Mouse (Mus musculus) thymus, adult 2 months (tissue): Measurements from ENCODE around the gene Ctnna3. TPM values are rescaled to one million over a fixed set of nuclear protein-coding genes. Genes with fewer than 3 reads are reported as not detected.

ENCODE experiments used
- DNase-seq: peaks from one replicate; pipeline ENCODE4 v3.0.0; 2021
- H3K27ac ChIP-seq: fragments of 200-500 bp; 2 replicates; pipeline ENCODE4 v1.5.1; 2012; ENCODE audit warnings: low read length, control low read depth; ENCODE audit not compliant: control insufficient read depth, insufficient read depth
- H3K27me3 ChIP-seq: fragments of 200-500 bp; 2 replicates; pipeline ENCODE4 v1.6.1; 2012; ENCODE audit warnings: mild to moderate bottlenecking, low read length, moderate library complexity, mixed read lengths; ENCODE audit not compliant: control insufficient read depth, insufficient read depth
- H3K36me3 ChIP-seq: fragments of 200-500 bp; 2 replicates; pipeline ENCODE4 v1.6.1; 2012; ENCODE audit warnings: mild to moderate bottlenecking, low read length, moderate library complexity; ENCODE audit not compliant: control insufficient read depth, insufficient read depth
- H3K4me1 ChIP-seq: fragments of 200-500 bp; replicated peaks from 2 replicates; pipeline ENCODE4 v1.6.1; 2012; ENCODE audit warnings: low read length; ENCODE audit not compliant: control insufficient read depth, insufficient read depth
- H3K4me3 ChIP-seq: fragments of 200-500 bp; 2 replicates; pipeline ENCODE4 v1.5.1; 2012; ENCODE audit warnings: mild to moderate bottlenecking, low read length, control low read depth, moderate library complexity; ENCODE audit not compliant: control insufficient read depth, insufficient read depth
- CTCF ChIP-seq: fragments of 200-500 bp; IDR thresholded peaks from 2 replicates; pipeline ENCODE4 v1.5.1; 2012; ENCODE audit warnings: mild to moderate bottlenecking, control low read depth, low read length, moderate library complexity, borderline replicate concordance; ENCODE audit not compliant: control insufficient read depth, poor library complexity, insufficient read depth; ENCODE audit errors: extremely low read depth
- POLR2A ChIP-seq: fragments of 200-500 bp; IDR thresholded peaks from 2 replicates; pipeline ENCODE4 v1.6.1; 2012; ENCODE audit warnings: mild to moderate bottlenecking, low read length, control low read depth, moderate library complexity; ENCODE audit not compliant: control insufficient read depth, poor library complexity, insufficient read depth; ENCODE audit errors: extremely low read depth
- WGBS: fragments of 180-500 bp; shearing (Covaris S2); methylation state at CpG from one replicate; pipeline ENCODE4 v1.1.7; 2018; 5-methylcytosine and 5-hydroxymethylcytosine counted together
- polyA plus RNA-seq: library from polyadenylated mRNA; depleted of rRNA; stranded (reverse); fragments of >200 nt; gene quantifications from 2 replicates; pipeline ENCODE4 v1.2.3, GENCODE M21; 2012

Gene Ctnna3
- polyA plus RNA-seq, 1 experiment = 0.46 TPM

DNA sequence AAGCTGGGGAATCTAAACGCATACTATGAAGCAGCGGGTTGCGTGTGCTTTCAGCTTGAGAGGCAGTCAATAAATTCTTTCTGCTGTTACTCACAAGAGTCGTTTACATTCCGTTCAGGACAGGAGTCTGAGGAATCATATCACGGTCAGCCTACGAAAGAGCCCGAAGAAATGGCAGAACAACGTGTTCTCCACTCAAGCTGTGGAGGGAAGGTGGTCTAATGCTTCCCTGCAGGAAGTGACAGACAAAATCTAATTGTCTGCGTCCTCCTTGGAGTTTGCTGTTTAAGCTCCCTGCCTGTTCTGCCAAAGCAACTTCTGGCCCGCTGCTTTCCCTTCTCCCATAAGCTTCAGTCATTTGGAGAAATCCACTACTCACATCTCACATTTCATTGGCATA is 548.2 kb downstream of the Ctnna3 start:
- no peak for TF ChIP-seq POLR2A
- no peak for TF ChIP-seq CTCF
- no peaks in the 10 kb centered on the region for H3K27me3 ChIP-seq
- H3K27ac ChIP-seq = no peak overlapping the region
- no peak overlapping the region for H3K4me3 ChIP-seq
- WGBS = 71% methylated on average over 11 of the region's 11 CpGs
- no peak for DNase-seq
- no peaks in the 10 kb centered on the region for H3K4me1 ChIP-seq
- no peaks in the 10 kb centered on the region for H3K36me3 ChIP-seq

GRCm38 (mm10) chr10:63978535-63978934 is 548.6 kb downstream of the Ctnna3 start:
- TF ChIP-seq CTCF = no peak
- TF ChIP-seq POLR2A = no peak
- no peak overlapping the region for H3K27ac ChIP-seq
- no peak for DNase-seq
- 59% methylated on average over 3 of the region's 3 CpGs for WGBS
- H3K27me3 ChIP-seq = no peaks in the 10 kb centered on the region
- no peaks in the 10 kb centered on the region for H3K4me1 ChIP-seq
- no peaks in the 10 kb centered on the region for H3K36me3 ChIP-seq
- H3K4me3 ChIP-seq = no peak overlapping the region

- DNase-seq = no peak
- H3K27me3 ChIP-seq = no peaks in the 10 kb centered on the region
- no peak overlapping the region for H3K4me3 ChIP-seq
- no peak overlapping the region for H3K27ac ChIP-seq
- TF ChIP-seq POLR2A (no peak), CTCF (no peak)
- no peaks in the 10 kb centered on the region for H3K4me1 ChIP-seq
- no peaks in the 10 kb centered on the region for H3K36me3 ChIP-seq
- WGBS = 85% methylated on average over 5 of the region's 5 CpGs
Measured at GRCm38 (mm10) chr10:63978969-63979368, 549.1 kb downstream of the Ctnna3 start.

DNA sequence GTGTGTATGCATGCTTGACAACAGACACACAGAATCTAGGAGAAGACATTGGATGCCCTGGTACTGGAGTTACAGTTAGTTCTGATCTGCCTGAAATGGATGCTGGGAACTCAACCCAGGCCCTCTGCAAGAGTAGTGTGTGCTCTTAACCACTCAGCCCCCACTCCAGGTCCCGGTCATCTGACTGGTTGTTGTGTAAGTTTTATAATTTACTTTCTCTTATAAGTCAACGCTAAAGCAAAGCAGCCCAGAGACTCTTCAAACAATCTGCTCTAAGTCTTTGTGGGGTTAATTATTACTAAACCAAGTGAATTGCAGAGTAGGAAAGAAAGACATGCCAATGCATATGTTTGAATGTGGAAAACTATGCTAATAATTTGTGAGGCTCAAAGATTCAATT is 549.5 kb downstream of the Ctnna3 start:
- DNase-seq = no peak
- no peak overlapping the region for H3K4me3 ChIP-seq
- WGBS = 94% methylated on average over 2 of the region's 2 CpGs
- H3K27ac ChIP-seq = no peak overlapping the region
- H3K27me3 ChIP-seq = no peaks in the 10 kb centered on the region
- TF ChIP-seq CTCF (no peak), POLR2A (no peak)
- H3K36me3 ChIP-seq = no peaks in the 10 kb centered on the region
- H3K4me1 ChIP-seq = no peaks in the 10 kb centered on the region

- WGBS = 69% methylated on average over 4 of the region's 4 CpGs
- TF ChIP-seq POLR2A (no peak), CTCF (no peak)
- no peak for DNase-seq
- Histone ChIP-seq H3K27me3 (no peaks in the 10 kb centered on the region), H3K27ac (no peak overlapping the region), H3K4me1 (no peaks in the 10 kb centered on the region), H3K36me3 (no peaks in the 10 kb centered on the region), H3K4me3 (no peak overlapping the region)
Measured at GRCm38 (mm10) chr10:63985576-63985975, 555.7 kb downstream of the Ctnna3 start.

DNA sequence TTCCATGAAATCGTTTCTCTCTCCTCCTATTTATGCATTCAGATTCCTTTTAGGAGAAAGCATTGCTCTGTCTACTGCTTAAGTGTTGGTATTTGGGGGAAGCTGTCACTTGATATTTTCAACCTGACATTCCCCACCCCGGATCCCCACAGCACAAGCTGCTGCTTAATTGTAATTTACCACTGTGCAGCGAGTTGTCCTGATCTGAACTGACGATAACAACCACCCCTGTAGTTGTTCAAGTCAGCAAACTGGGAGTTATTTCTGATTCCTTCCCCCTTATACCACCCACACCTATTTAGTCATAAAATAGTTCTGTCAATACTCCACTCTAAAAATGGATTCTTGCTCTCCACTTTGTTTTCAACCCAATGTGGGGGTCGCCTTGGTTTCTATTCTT is 564.4 kb downstream of the Ctnna3 start:
- WGBS = 93% methylated on average over 5 of the region's 5 CpGs
- H3K4me3 ChIP-seq = no peak overlapping the region
- H3K27ac ChIP-seq = no peak overlapping the region
- no peak for TF ChIP-seq CTCF
- TF ChIP-seq POLR2A = no peak
- H3K4me1 ChIP-seq = no peaks in the 10 kb centered on the region
- H3K36me3 ChIP-seq = no peaks in the 10 kb centered on the region
- DNase-seq = no peak
- no peaks in the 10 kb centered on the region for H3K27me3 ChIP-seq

GRCm38 (mm10) chr10:64001531-64001930 is 571.6 kb downstream of the Ctnna3 start:
- Histone ChIP-seq H3K4me1 (no peaks in the 10 kb centered on the region), H3K27ac (no peak overlapping the region), H3K27me3 (no peaks in the 10 kb centered on the region), H3K36me3 (no peaks in the 10 kb centered on the region), H3K4me3 (no peak overlapping the region)
- no peak for DNase-seq
- 81% methylated on average over 6 of the region's 6 CpGs for WGBS
- no peak for TF ChIP-seq POLR2A
